In the genomic region with DNA sequence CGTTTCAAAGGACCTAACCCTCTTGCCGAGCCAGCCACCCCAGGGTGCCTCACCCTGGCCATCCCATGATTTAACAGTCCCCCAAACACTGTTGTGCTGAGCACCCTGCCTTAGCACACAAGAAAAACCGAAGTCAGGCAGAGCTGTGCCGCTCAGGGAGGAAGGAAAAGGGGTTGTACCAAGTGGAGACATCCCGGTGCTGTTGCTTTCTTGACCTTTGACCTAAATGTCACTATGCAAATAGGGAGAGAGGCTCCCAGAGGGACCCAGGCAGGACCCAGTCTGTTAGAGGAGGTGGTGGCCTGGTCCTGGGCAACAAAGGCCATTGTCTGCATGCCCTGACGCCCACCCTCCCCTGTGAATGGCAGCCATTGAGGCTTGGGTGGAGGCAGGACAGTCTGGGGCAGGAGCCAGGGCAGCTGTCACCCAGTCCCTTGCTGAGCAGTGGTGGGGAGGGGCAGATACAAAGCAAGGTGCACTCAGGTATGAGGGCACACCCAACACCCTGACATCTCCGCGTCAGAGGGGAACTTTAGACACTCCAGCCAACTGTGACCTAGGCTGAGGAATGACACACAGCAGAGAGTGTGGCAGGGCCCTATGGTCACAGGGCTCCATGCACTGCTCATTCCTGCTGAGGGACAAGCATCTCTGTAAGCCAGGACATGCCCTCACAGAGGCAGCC, we compare ENCODE assay signal across 12 mouse cellular contexts. TPM values are rescaled to one million over a fixed set of nuclear protein-coding genes. Genes with fewer than 3 reads are reported as not detected.
DNase-seq lines count a peak whose midpoint lies in the region; ATAC-seq and TF ChIP-seq lines count a peak whose summit lies in the region.
"Had no signal": no experiment of that assay in that cellular context is flagged by ENCODE, and none has a peak within 500 bp of the region (broad histone marks: within the 10 kb centered on the region; RNA-seq: fewer than 3 reads in every experiment).

No protein-coding gene starts in this region.

- peak overlapping the region; percentile 50; the same call in 1 of the 2 replicates for H3K9ac ChIP-seq in heart, embryonic 13.5 days
- peak overlapping the region; percentile 14; the same call in 1 of the 2 replicates for H3K9ac ChIP-seq in midbrain, embryonic 13.5 days (replicated peaks)
- no peak overlapping the region for H3K9ac ChIP-seq in midbrain, embryonic 16.5 days (ENCODE audit: low read depth, low read length)
- H3K9ac ChIP-seq in intestine, postnatal 0 days (ENCODE audit: low read depth, low read length), result no peak overlapping the region

- H3K4me3 ChIP-seq in heart, embryonic 13.5 days, result no peak overlapping the region
- H3K4me3 ChIP-seq in midbrain, embryonic 13.5 days (replicated peaks), result no peak overlapping the region
- H3K4me3 ChIP-seq in midbrain, embryonic 16.5 days (ENCODE audit: low read depth, low read length), result no peak overlapping the region
- no peak overlapping the region for H3K4me3 ChIP-seq in intestine, postnatal 0 days (ENCODE audit: low read depth, low read length)

- H3K27me3 ChIP-seq in heart, embryonic 13.5 days (replicated peaks), result peaks cover 9% of the 10 kb centered on the region
- H3K27me3 ChIP-seq in midbrain, embryonic 13.5 days, result no peaks in the 10 kb centered on the region
- no peaks in the 10 kb centered on the region for H3K27me3 ChIP-seq in midbrain, embryonic 16.5 days (ENCODE audit: control insufficient read depth, insufficient read depth, low read depth, low read length)
- no peaks in the 10 kb centered on the region for H3K27me3 ChIP-seq in intestine, postnatal 0 days (replicated peaks; ENCODE audit: control insufficient read depth, insufficient read depth, low read length)

- H3K4me1 ChIP-seq in heart, embryonic 13.5 days, result peaks cover 41% of the 10 kb centered on the region
- H3K4me1 ChIP-seq in midbrain, embryonic 13.5 days (replicated peaks), result no peaks in the 10 kb centered on the region
- H3K4me1 ChIP-seq in midbrain, embryonic 16.5 days (ENCODE audit: control insufficient read depth, insufficient read depth, low read length), result no peaks in the 10 kb centered on the region
- peaks cover 13% of the 10 kb centered on the region; the same call in 1 of the 2 replicates for H3K4me1 ChIP-seq in intestine, postnatal 0 days (replicated peaks; ENCODE audit: control insufficient read depth, insufficient read depth, low read length)

- H3K36me3 ChIP-seq in heart, embryonic 13.5 days, result no peaks in the 10 kb centered on the region
- no peaks in the 10 kb centered on the region for H3K36me3 ChIP-seq in midbrain, embryonic 13.5 days
- peaks cover 2% of the 10 kb centered on the region; the same call in 1 of the 2 replicates for H3K36me3 ChIP-seq in midbrain, embryonic 16.5 days (ENCODE audit: control insufficient read depth, insufficient read depth, low read length)
- H3K36me3 ChIP-seq in intestine, postnatal 0 days (ENCODE audit: control insufficient read depth, insufficient read depth), result peaks cover 5% of the 10 kb centered on the region; the same call in 1 of the 2 replicates

- WGBS in heart, embryonic 13.5 days, result 45% methylated on average over 8 of the region's 8 CpGs
- WGBS in midbrain, embryonic 13.5 days, result 44% methylated on average over 8 of the region's 8 CpGs
- WGBS in midbrain, embryonic 16.5 days, result 56% methylated on average over 8 of the region's 8 CpGs
- 32% methylated on average over 8 of the region's 8 CpGs for WGBS in intestine, postnatal 0 days

- TF ChIP-seq CTCF in intestine, postnatal 0 days (IDR thresholded peaks at IDR 0.05; ENCODE audit: low read depth), result no peak

- H3K4me2 ChIP-seq in heart, embryonic 13.5 days, result no peak overlapping the region
- no peak overlapping the region for H3K4me2 ChIP-seq in midbrain, embryonic 13.5 days (replicated peaks)
- no peak overlapping the region for H3K4me2 ChIP-seq in midbrain, embryonic 16.5 days (ENCODE audit: low read length)
- H3K4me2 ChIP-seq in intestine, postnatal 0 days (replicated peaks; ENCODE audit: low read depth), result no peak overlapping the region; the same call in 1 of the 2 replicates
- H3K4me2 ChIP-seq: heart, embryonic 11.5 days had no signal

- H3K27ac ChIP-seq in heart, embryonic 13.5 days (replicated peaks), result peak overlapping the region; percentile 15; the same call in 1 of the 2 replicates
- H3K27ac ChIP-seq in midbrain, embryonic 13.5 days, result no peak overlapping the region
- no peak overlapping the region for H3K27ac ChIP-seq in midbrain, embryonic 16.5 days (ENCODE audit: low read length)
- peak overlapping the region; percentile 82 for H3K27ac ChIP-seq in intestine, postnatal 0 days (ENCODE audit: low read depth, low read length)

- H3K9me3 ChIP-seq in heart, embryonic 13.5 days, result no peaks in the 10 kb centered on the region
- H3K9me3 ChIP-seq in midbrain, embryonic 13.5 days, result no peaks in the 10 kb centered on the region
- H3K9me3 ChIP-seq in midbrain, embryonic 16.5 days (replicated peaks; ENCODE audit: control insufficient read depth, low read length, poor library complexity, severe bottlenecking), result no peaks in the 10 kb centered on the region
- no peaks in the 10 kb centered on the region for H3K9me3 ChIP-seq in intestine, postnatal 0 days (ENCODE audit: control insufficient read depth)

- DNase-seq in heart, postnatal 4 days, result no peak
- peak; percentile 46 for DNase-seq in telencephalon, adult 2 months (ENCODE audit: low read depth, low spot score)
- DNase-seq in cerebellum, postnatal 25 days, result no peak
- DNase-seq in adrenal gland, postnatal 36 days, result no peak
- DNase-seq: adrenal gland, postnatal 25 days; retina, postnatal 1 day; thymus, postnatal 14 days had no signal

- no peak for ATAC-seq in heart, embryonic 13.5 days (ENCODE audit: extremely low read depth, insufficient number of reproducible peaks, low FRiP score, low TSS enrichment)
- no peak for ATAC-seq in midbrain, embryonic 13.5 days
- ATAC-seq in midbrain, embryonic 16.5 days, result no peak
- peak; percentile 76 for ATAC-seq in intestine, postnatal 0 days

RNA-seq across cellular contexts. Expression of a gene that starts 33.4 kb away (rescaled TPM):
- 127 and 149 TPM in 2 replicates for polyA plus RNA-seq in heart, embryonic 13.5 days (2015; fragmentation: Nextera tagmentation; extraction: Ambion mirVana)
- 10 to 100 TPM; 76.4 to 80.4 TPM for total RNA-seq in heart, postnatal 4 days (2021)
- polyA plus RNA-seq in midbrain, embryonic 13.5 days (2015; fragmentation: Nextera tagmentation; extraction: Ambion mirVana), result 112 and 116 TPM in 2 replicates
- 115 and 122 TPM in 2 replicates for polyA plus RNA-seq in midbrain, embryonic 16.5 days (2015; fragmentation: Nextera tagmentation; extraction: Ambion mirVana)
- 127 and 129 TPM in 2 replicates for polyA plus RNA-seq in intestine, postnatal 0 days (2015; fragmentation: Nextera tagmentation; extraction: Ambion mirVana)
- total RNA-seq in adrenal gland, postnatal 36 days (2021), result 10 to 100 TPM; 80.1 to 97.0 TPM

RNA-seq across cellular contexts. Expression of a gene that starts 39.9 kb away (rescaled TPM):
- polyA plus RNA-seq in heart, embryonic 13.5 days (2015; fragmentation: Nextera tagmentation; extraction: Ambion mirVana), result 0.70 and 1.0 TPM in 2 replicates
- total RNA-seq in heart, postnatal 4 days (2021), result 1 to 10 TPM; 1.8 to 2.4 TPM
- 13.8 and 14.5 TPM in 2 replicates for polyA plus RNA-seq in midbrain, embryonic 13.5 days (2015; fragmentation: Nextera tagmentation; extraction: Ambion mirVana)
- 66.9 and 68.5 TPM in 2 replicates for polyA plus RNA-seq in midbrain, embryonic 16.5 days (2015; fragmentation: Nextera tagmentation; extraction: Ambion mirVana)
- polyA plus RNA-seq in intestine, postnatal 0 days (2015; fragmentation: Nextera tagmentation; extraction: Ambion mirVana), result 33.4 and 33.8 TPM in 2 replicates
- 1 to 10 TPM; 5.0 to 8.5 TPM for total RNA-seq in adrenal gland, postnatal 36 days (2021)

Comparison
In these comparisons a context has a peak if more than half of its experiments do, and no peak if none do; other contexts are left out.
1. H3K9ac ChIP-seq: peak in heart, embryonic 13.5 days (single experiment) and midbrain, embryonic 13.5 days (single experiment); none in midbrain, embryonic 16.5 days (single experiment) and intestine, postnatal 0 days (single experiment).
2. H3K27ac ChIP-seq: peak in heart, embryonic 13.5 days (single experiment) and intestine, postnatal 0 days (single experiment); none in midbrain, embryonic 13.5 days (single experiment) and midbrain, embryonic 16.5 days (single experiment).